Mouse (Mus musculus) olfactory bulb, adult 2 months (tissue): ENCODE data around the gene Klhdc7b. TPM values are rescaled to one million over a fixed set of nuclear protein-coding genes. Genes with fewer than 3 reads are reported as not detected.

Source experiments
- H3K27ac ChIP-seq: fragments of 200-500 bp; 2 replicates; pipeline ENCODE4 v1.5.1; 2012; ENCODE audit warnings: low read depth, low read length; ENCODE audit not compliant: insufficient read depth
- H3K4me1 ChIP-seq: fragments of 200-500 bp; 2 replicates; pipeline ENCODE4 v1.6.1; 2012; ENCODE audit warnings: low read length; ENCODE audit not compliant: control insufficient read depth, insufficient read depth
- H3K4me3 ChIP-seq: fragments of 200-500 bp; 2 replicates; pipeline ENCODE4 v1.5.1; 2012; ENCODE audit warnings: mild to moderate bottlenecking, low read depth, low read length, moderate library complexity; ENCODE audit not compliant: insufficient read depth
- CTCF ChIP-seq: fragments of 200-500 bp; IDR thresholded peaks from 2 replicates; pipeline ENCODE4 v1.5.1; 2012; ENCODE audit warnings: low read depth, mild to moderate bottlenecking, low read length, moderate library complexity; ENCODE audit not compliant: insufficient read depth
- POLR2A ChIP-seq: fragments of 200-500 bp; IDR thresholded peaks from 2 replicates; pipeline ENCODE4 v1.6.1; 2012; ENCODE audit warnings: mild to moderate bottlenecking, low read depth, low read length, moderate library complexity; ENCODE audit not compliant: insufficient read depth
- WGBS: fragments of 180-500 bp; shearing (Covaris S2); methylation state at CpG from one replicate; pipeline ENCODE4 v1.1.7; 2018; 5-methylcytosine and 5-hydroxymethylcytosine counted together
- polyA plus RNA-seq: library from polyadenylated mRNA; stranded (reverse); fragments of >200 nt; gene quantifications from 2 replicates; pipeline ENCODE4 v1.2.4, GENCODE M21; 2012; ENCODE audit warnings: low replicate concordance; ENCODE audit not compliant: missing spikeins, insufficient read depth, insufficient read length

Klhdc7b gene
- polyA plus RNA-seq: not detected in 2 replicates

GRCm38 (mm10) chr15:89384617-89385016, at the start of gene Klhdc7b:
TSS of gene Klhdc7b (plus strand) at chr15:89384917.
- H3K27ac ChIP-seq: no peak within 1 kb of the TSS
- WGBS: 87% methylated on average over 7 of the region's 7 CpGs
- no peak within 1 kb of the TSS for H3K4me3 ChIP-seq
- TF ChIP-seq POLR2A (no peak), CTCF (no peak)
- H3K4me1 ChIP-seq: no peaks in the 10 kb centered on the region

GRCm38 (mm10) chr15:89336422-89336821, 48.3 kb upstream of the Klhdc7b start:
- TF ChIP-seq CTCF (no peak), POLR2A (no peak)
- Histone ChIP-seq H3K4me3 (no peak overlapping the region), H3K4me1 (no peaks in the 10 kb centered on the region), H3K27ac (no peak overlapping the region)
- 88% methylated on average over 14 of the region's 14 CpGs for WGBS

GRCm38 (mm10) chr15:89339696-89340095, 45.0 kb upstream of the Klhdc7b start:
- no peak overlapping the region for H3K4me3 ChIP-seq
- H3K27ac ChIP-seq: no peak overlapping the region
- no peaks in the 10 kb centered on the region for H3K4me1 ChIP-seq
- TF ChIP-seq CTCF: no peak
- TF ChIP-seq POLR2A: no peak
- WGBS: 93% methylated on average over 2 of the region's 2 CpGs

GRCm38 (mm10) chr15:89340136-89340535, 44.6 kb upstream of the Klhdc7b start:
- no peaks in the 10 kb centered on the region for H3K4me1 ChIP-seq
- 79% methylated on average over 3 of the region's 3 CpGs for WGBS
- H3K4me3 ChIP-seq: no peak overlapping the region
- TF ChIP-seq POLR2A: no peak
- TF ChIP-seq CTCF: no peak
- no peak overlapping the region for H3K27ac ChIP-seq

- 36% methylated on average over 1 of the region's 1 CpGs for WGBS
- no peak overlapping the region for H3K4me3 ChIP-seq
- H3K4me1 ChIP-seq: no peaks in the 10 kb centered on the region
- no peak for TF ChIP-seq CTCF
- TF ChIP-seq POLR2A: no peak
- H3K27ac ChIP-seq: no peak overlapping the region
Observed at GRCm38 (mm10) chr15:89341678-89342077, 43.0 kb upstream of the Klhdc7b start.

GRCm38 (mm10) chr15:89343325-89343724, 41.4 kb upstream of the Klhdc7b start:
- H3K4me3 ChIP-seq: no peak overlapping the region
- H3K4me1 ChIP-seq: no peaks in the 10 kb centered on the region
- no peak overlapping the region for H3K27ac ChIP-seq
- no peak for TF ChIP-seq CTCF
- TF ChIP-seq POLR2A: no peak
- 83% methylated on average over 3 of the region's 3 CpGs for WGBS

GRCm38 (mm10) chr15:89350447-89350846, 34.3 kb upstream of the Klhdc7b start:
- Histone ChIP-seq H3K27ac (no peak overlapping the region), H3K4me3 (no peak overlapping the region), H3K4me1 (peaks cover 13% of the 10 kb centered on the region)
- WGBS: 79% methylated on average over 5 of the region's 5 CpGs
- no peak for TF ChIP-seq POLR2A
- TF ChIP-seq CTCF: no peak

GRCm38 (mm10) chr15:89351302-89351701, 33.4 kb upstream of the Klhdc7b start:
- Histone ChIP-seq H3K4me1 (peaks cover 14% of the 10 kb centered on the region), H3K27ac (no peak overlapping the region), H3K4me3 (no peak overlapping the region)
- TF ChIP-seq POLR2A (no peak), CTCF (no peak)
- WGBS: 85% methylated on average over 15 of the region's 15 CpGs

- WGBS: 92% methylated on average over 14 of the region's 14 CpGs
- H3K4me1 ChIP-seq: peaks cover 15% of the 10 kb centered on the region
- no peak for TF ChIP-seq CTCF
- TF ChIP-seq POLR2A: no peak
- H3K27ac ChIP-seq: no peak overlapping the region
- H3K4me3 ChIP-seq: no peak overlapping the region
Observed at GRCm38 (mm10) chr15:89352054-89352453, 32.7 kb upstream of the Klhdc7b start.

GRCm38 (mm10) chr15:89352795-89353194, 31.9 kb upstream of the Klhdc7b start:
- no peak overlapping the region for H3K27ac ChIP-seq
- no peak overlapping the region for H3K4me3 ChIP-seq
- TF ChIP-seq POLR2A: no peak
- no peak for TF ChIP-seq CTCF
- 96% methylated on average over 12 of the region's 12 CpGs for WGBS
- peaks cover 17% of the 10 kb centered on the region for H3K4me1 ChIP-seq
